Mouse (Mus musculus): Measurements from ENCODE around the gene Dolpp1.

DNA sequence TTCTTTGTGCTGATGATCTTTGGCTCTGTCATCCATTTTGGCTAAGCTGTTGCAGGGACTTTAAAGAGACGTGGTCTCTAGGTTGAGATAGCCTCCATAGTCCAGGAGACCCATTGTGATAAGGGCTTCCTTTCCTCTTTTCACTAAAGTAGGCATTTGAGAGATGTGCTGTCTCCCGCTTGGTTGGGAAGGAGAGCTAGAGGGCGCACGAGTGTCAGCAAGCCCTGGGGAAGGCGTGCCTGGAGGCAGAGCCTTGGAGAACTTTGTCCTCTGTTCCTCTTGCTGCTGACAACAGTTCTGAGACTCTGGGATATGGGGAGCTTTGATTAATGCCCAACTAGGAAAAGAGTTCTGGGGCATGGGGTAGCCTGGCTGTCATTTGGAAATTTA is 44.1 kb downstream of the Dolpp1 start:
- TF ChIP-seq CTCF (IDR thresholded peaks at IDR 0.05; ENCODE audit: low read depth) (no peak), EP300 (IDR thresholded peaks at IDR 0.05; ENCODE audit: low read depth) (no peak)

Measured in liver, postnatal 0 days (tissue).